Mouse (Mus musculus) lung, adult 2 months (tissue): Measurements from ENCODE around the gene Mdga1. TPM values are rescaled to one million over a fixed set of nuclear protein-coding genes. Genes with fewer than 3 reads are reported as not detected.

ENCODE experiments used
- DNase-seq: peaks from one replicate; pipeline ENCODE4 v3.0.0; 2022
- H3K4me1 ChIP-seq: fragments of 200-500 bp; 2 replicates; pipeline ENCODE4 v1.6.1; 2011; ENCODE audit warnings: low read length; ENCODE audit not compliant: control insufficient read depth, insufficient read depth
- H3K4me3 ChIP-seq: fragments of 200-500 bp; replicated peaks from 2 replicates; pipeline ENCODE3; 2011; ENCODE audit warnings: low read depth, mild to moderate bottlenecking, control low read depth, low read length; ENCODE audit errors: extremely low read depth
- CTCF ChIP-seq: fragments of 200-500 bp; IDR thresholded peaks from 2 replicates; pipeline ENCODE4 v1.5.1; 2011; ENCODE audit warnings: mild to moderate bottlenecking, low read length, control low read depth; ENCODE audit not compliant: insufficient read depth
- POLR2A ChIP-seq: fragments of 200-500 bp; IDR thresholded peaks from 2 replicates; pipeline ENCODE4 v1.6.1; 2011; ENCODE audit warnings: low read depth, mild to moderate bottlenecking, control low read depth, low read length, borderline replicate concordance; ENCODE audit errors: extremely low read depth
- WGBS: fragments of 180-500 bp; shearing (Covaris S2); methylation state at CpG from one replicate; pipeline ENCODE4 v1.1.7; 2018; 5-methylcytosine and 5-hydroxymethylcytosine counted together
- polyA plus RNA-seq: library from polyadenylated mRNA; depleted of rRNA; stranded (reverse); fragments of >200 nt; gene quantifications from 2 replicates; pipeline ENCODE4 v1.2.3, GENCODE M21; 2012

Mdga1 gene
- polyA plus RNA-seq, 1 experiment: 4.4 TPM

DNA sequence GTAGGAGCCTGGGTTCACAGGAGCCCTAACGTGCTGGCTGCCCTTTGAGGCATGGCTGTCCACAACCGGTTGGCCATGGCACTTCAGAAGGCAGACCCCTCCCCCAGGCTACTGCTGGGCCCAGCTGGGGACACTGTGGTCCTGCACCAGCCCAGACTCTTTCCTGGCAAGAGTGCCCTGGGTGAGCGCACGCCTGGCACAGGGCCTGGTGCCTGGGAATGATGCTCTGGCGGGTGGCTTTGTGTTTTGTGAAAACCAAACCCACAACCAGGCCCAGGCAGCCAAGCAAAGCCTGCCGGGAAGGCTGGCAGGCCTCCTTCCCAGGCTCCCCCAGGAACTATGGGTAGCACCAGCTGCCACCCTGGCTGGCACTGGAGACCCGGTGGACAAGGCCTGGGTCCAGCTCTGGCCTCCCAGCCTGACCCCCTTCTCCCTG lies 96.3 kb downstream of the Mdga1 start:
- TF ChIP-seq POLR2A (no peak), CTCF (no peak)
- no peak for DNase-seq
- H3K4me1 ChIP-seq: no peaks in the 10 kb centered on the region
- 58% methylated on average over 7 of the region's 7 CpGs for WGBS
- no peak overlapping the region for H3K4me3 ChIP-seq

DNA sequence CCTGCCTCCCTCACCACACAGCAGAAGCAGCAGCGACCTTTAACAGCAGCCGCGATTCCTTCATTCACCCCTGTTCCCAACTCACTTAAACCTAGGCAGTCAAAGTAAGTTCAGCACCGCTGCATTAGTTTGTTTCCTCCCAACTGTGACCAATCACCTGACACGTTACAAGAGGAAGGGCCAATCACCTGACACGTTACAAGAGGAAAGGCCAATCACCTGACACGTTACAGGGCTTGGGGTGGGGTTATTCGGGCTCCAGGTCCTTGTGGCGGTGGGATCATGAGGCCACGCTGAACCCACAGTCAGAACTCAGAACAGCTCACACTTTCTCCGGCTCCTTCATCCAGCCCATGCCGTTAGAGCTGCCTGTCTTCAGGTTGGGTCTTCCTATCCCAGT lies 99.6 kb downstream of the Mdga1 start:
- DNase-seq: no peak
- WGBS: 51% methylated on average over 12 of the region's 12 CpGs
- no peak for TF ChIP-seq CTCF
- TF ChIP-seq POLR2A: no peak
- Histone ChIP-seq H3K4me1 (no peaks in the 10 kb centered on the region), H3K4me3 (no peak overlapping the region)

DNA sequence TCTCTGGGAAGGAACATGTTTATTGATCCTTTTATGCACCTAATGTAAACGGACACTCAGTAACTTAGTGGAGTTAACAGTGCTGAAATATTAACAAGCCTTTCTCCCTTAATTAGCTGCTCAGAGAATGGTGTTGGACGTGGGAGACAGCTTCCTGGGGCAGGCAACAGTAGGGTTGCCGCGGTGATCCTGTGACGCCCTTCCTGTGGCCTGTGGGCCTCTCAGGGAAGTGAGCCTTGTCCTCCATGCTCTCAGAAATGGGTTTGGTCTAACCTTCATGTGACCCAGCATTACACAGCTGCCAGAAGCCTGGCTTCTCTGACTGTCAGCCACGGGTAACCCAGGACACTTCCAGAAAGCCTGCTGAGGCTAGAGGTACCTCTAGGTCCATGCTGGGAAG lies 104.0 kb downstream of the Mdga1 start:
- TF ChIP-seq CTCF: no peak
- no peak for TF ChIP-seq POLR2A
- no peak for DNase-seq
- no peaks in the 10 kb centered on the region for H3K4me1 ChIP-seq
- H3K4me3 ChIP-seq: no peak overlapping the region
- 39% methylated on average over 6 of the region's 6 CpGs for WGBS

DNA sequence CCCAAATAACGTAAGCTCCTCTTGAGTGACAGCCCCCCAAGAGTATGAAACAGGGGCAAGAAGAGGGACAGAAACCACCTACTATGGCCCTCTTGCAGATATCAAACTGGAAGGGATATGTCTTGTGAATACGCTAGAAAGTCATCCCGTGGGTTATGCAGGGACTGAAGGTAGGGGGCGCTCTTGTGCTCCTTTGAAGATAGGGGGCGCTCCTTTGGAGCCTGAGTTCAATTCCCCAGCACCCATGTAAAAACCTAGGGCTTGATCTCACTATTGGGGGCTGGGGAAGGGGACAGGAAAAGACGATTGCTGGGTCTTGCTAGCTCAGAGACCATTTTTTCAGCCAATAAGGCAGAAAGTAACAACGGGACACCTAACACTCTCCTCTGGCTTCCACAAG lies 105.4 kb downstream of the Mdga1 start:
- H3K4me1 ChIP-seq: no peaks in the 10 kb centered on the region
- WGBS: 66% methylated on average over 7 of the region's 7 CpGs
- TF ChIP-seq CTCF (no peak), POLR2A (no peak)

DNA sequence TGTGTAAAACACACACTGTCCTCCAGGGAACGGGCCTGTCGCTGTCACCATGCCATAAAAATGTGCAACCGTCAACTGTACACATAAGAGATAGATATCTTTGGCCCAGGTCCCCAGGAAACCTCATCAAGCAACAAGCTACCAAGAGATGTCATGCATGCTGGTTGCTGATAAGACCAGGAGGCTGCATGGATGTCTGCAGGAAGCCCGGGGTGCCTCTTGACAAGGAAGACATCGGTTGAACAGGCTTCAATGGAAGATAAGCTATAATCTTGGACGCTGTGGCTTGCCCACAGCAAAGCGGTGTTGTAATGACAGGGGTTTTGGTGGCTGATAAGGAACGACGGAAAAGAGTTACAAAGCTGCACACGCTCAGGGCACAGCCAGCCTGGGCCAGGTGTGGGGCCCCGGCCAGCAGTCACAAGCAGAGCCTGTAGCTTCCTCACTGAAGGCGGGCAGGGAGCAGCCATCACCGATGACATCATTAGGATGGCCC lies 110.1 kb downstream of the Mdga1 start:
- Histone ChIP-seq H3K4me1 (no peaks in the 10 kb centered on the region), H3K4me3 (no peak overlapping the region)
- 36% methylated on average over 13 of the region's 13 CpGs for WGBS
- TF ChIP-seq POLR2A (no peak), CTCF (no peak)
- DNase-seq: no peak

More for the DNA sequence above, 105.4 kb downstream of the Mdga1 start:
- DNase-seq: no peak
- no peak overlapping the region for H3K4me3 ChIP-seq

DNA sequence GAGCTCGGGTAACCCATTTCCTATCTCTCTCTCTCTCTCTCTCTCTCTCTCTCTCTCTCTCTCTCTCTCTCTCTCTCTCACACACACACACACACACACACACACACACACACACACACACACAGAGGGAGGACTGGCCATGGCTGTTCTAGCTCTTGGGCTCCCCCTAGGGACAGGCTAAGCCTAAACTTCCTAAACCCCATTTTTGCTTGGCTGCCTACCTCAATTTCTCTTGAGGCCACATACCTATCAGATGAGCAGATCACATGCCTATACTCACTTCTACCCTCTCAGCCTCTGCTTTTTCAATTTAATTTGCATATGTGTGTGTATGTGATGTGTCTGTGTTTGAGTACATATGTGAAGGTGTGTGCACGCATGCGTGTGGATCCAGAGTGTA lies 111.1 kb downstream of the Mdga1 start:
- WGBS: 75% methylated on average over 3 of the region's 3 CpGs
- H3K4me1 ChIP-seq: no peaks in the 10 kb centered on the region
- TF ChIP-seq POLR2A: no peak
- peak; percentile 44; the same call in 1 of the 2 replicates for TF ChIP-seq CTCF
- H3K4me3 ChIP-seq: no peak overlapping the region
- DNase-seq: no peak

DNA sequence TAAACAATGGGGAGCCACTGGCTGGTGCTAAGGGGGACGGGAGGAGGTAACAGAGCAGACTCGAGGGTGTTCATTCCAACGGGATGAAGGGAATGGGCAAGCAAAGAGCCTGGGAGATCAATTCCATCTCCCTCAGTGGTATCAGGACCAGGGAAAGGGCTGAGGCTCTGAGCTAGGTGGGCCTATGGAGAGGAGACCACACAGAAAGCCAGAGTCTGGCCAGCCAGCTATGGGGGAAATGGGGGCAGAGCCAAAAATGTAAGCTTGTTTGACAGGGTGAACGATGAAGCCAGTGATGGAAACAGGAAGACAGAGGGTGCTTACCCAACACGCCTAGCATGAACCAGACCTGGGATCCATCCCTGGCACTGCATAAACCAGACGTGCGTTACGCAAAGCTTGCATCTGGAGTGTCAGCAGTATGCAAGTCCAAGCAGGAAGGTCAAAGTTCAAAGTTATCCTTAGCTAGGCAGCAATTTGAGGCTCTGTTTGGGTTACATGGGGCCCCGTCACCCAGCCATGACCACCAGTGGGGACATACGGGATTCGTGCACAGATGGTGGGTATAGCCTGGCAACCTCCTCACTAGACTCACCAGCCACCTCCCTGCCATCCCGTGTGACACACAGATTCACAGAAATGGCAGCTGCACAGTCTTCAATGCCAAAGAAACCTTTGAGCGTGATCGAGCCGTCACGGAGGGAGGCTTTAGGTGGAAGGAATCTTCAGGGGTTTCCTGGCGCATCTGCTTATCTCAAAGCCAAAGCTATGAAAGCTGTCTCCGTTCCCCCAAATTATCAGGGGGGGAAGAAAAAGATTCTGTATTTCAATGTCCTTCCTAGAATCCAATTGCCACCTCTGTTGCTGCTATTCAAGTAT lies 113.9 kb downstream of the Mdga1 start:
- DNase-seq: no peak
- H3K4me1 ChIP-seq: no peaks in the 10 kb centered on the region
- TF ChIP-seq CTCF (no peak), POLR2A (no peak)
- 54% methylated on average over 18 of the region's 18 CpGs for WGBS
- H3K4me3 ChIP-seq: no peak overlapping the region

DNA sequence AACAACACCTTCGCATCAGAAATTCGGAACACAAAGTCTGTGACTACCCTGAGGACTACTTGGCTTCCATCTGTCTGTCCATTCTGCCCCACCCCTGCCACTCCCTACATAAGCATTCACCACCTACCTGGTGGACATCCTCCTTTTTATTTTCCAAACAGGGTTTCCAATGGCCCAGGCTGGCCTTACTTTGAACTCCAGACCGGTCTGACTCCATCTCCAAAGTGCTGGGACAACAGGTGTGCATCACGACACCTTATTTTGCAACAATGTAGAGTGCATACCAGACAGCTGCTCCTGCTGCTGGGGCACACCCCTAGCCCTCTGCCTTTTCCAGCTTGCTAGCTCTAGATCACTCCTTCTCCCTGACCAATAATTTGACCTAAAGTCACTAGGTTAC lies 115.1 kb downstream of the Mdga1 start:
- 86% methylated on average over 4 of the region's 4 CpGs for WGBS
- H3K4me3 ChIP-seq: no peak overlapping the region
- H3K4me1 ChIP-seq: no peaks in the 10 kb centered on the region
- TF ChIP-seq POLR2A (no peak), CTCF (no peak)
- DNase-seq: no peak

DNA sequence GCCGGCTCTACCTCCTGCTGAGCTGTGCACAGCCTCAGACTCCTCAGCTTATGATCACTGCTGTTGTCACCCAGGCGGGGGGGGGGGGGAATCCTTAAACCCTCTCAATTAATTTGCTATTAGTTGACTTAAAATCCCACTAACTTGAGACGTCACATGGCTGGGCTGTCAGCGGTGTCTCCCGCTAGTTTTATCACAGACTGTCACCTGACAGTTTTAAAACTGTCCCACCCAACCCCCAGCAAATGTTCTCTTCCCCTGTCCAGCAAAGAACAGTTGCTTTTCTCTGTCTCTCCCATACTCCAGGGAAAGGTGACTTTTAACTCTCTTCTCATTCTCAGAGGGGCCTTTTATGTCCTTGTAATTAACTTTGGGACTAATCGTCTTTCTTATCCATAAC lies 115.5 kb downstream of the Mdga1 start:
- H3K4me1 ChIP-seq: no peaks in the 10 kb centered on the region
- no peak for DNase-seq
- no peak overlapping the region for H3K4me3 ChIP-seq
- 73% methylated on average over 6 of the region's 6 CpGs for WGBS
- TF ChIP-seq POLR2A: no peak
- no peak for TF ChIP-seq CTCF

DNA sequence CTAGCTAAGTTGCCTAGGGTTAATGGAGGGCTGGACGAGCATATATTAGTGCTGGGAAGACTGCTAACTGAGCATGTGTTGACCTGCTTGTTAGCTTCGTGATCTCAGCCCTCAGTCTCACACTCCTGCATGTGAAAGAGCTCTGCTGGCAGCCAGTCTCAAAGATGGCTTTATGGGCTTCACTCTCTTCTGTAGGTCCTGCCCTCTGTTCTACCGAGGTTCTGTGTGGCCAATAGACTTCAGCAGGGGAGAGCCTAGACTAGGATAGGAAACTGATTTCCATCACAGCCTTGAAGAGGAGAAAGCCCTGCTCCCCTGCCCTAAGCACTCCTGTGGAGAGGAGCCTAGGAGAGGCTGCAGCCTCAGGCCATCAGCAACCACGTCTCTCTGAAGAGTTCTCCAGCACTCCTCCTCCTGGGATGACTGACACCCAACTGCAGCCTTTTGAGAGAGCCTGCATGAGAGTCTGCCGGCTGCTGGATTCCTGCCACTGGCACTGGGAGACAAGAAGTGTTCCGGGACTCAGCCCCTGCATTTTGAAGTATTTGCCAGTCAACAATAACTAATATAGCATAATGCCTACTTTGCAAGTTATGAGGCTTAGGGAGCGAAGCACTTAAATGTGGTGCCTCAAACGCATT lies 116.9 kb downstream of the Mdga1 start:
- no peaks in the 10 kb centered on the region for H3K4me1 ChIP-seq
- H3K4me3 ChIP-seq: no peak overlapping the region
- WGBS: 42% methylated on average over 8 of the region's 8 CpGs
- no peak for DNase-seq
- TF ChIP-seq POLR2A (no peak), CTCF (no peak)
